Mouse (Mus musculus) small intestine, adult 2 months (tissue): ENCODE data around the gene Myoz1.

Experiments
- CTCF ChIP-seq: fragments of 200-500 bp; IDR thresholded peaks from 2 replicates; pipeline ENCODE4 v1.5.1; 2012; ENCODE audit warnings: low read depth, mild to moderate bottlenecking, control low read depth, inconsistent platforms, low read length, moderate library complexity, mixed read lengths; ENCODE audit not compliant: insufficient replicate concordance, insufficient read length; ENCODE audit errors: extremely low read depth
- POLR2A ChIP-seq: fragments of 200-500 bp; IDR thresholded peaks from 2 replicates; pipeline ENCODE4 v1.6.1; 2012; ENCODE audit warnings: low read depth, mild to moderate bottlenecking, control low read depth, inconsistent platforms, low read length, moderate library complexity

GRCm38 (mm10) chr14:20646381-20646780 lies 10.0 kb downstream of the Myoz1 start:
- TF ChIP-seq CTCF, result no peak
- no peak for TF ChIP-seq POLR2A
